Mouse (Mus musculus) heart, adult 2 months (tissue): ENCODE measurements around the gene Adgrb2.
A peak's percentile ranks its signal among the peaks of the same experiment; 100 is the strongest.

Experiments used
- CTCF ChIP-seq: fragments of 200-600 bp; IDR thresholded peaks from 2 replicates; pipeline ENCODE4 v1.8.1; 2022; ENCODE audit warnings: antibody characterized with exemption, mild to moderate bottlenecking, moderate library complexity
- EP300 ChIP-seq: fragments of 200-500 bp; IDR thresholded peaks from 2 replicates; pipeline ENCODE4 v1.6.1; 2011; ENCODE audit warnings: low read depth, low read length, control low read depth; ENCODE audit not compliant: insufficient read depth

GRCm38 (mm10) chr4:130052283-130052682, 67.6 kb downstream of the Adgrb2 start:
- TF ChIP-seq CTCF (peak; percentile 27), EP300 (no peak)
